Mouse (Mus musculus) G1E-ER4 (cell line): Measurements from ENCODE around the gene Gab1. TPM values are rescaled to one million over a fixed set of nuclear protein-coding genes. Genes with fewer than 3 reads are reported as not detected.

Experiments
- GATA1 ChIP-seq: IDR thresholded peaks from one replicate; pipeline ENCODE4 v1.8.0; 2012; ENCODE audit warnings: low read length, inconsistent platforms
- polyA plus RNA-seq: library from polyadenylated mRNA; stranded (reverse); fragments of >175 nt; gene quantifications from 2 replicates; pipeline ENCODE4 v1.2.3, GENCODE M21; 2012

The Gab1 gene
- polyA plus RNA-seq, 1 experiment, result 4.1 TPM

DNA sequence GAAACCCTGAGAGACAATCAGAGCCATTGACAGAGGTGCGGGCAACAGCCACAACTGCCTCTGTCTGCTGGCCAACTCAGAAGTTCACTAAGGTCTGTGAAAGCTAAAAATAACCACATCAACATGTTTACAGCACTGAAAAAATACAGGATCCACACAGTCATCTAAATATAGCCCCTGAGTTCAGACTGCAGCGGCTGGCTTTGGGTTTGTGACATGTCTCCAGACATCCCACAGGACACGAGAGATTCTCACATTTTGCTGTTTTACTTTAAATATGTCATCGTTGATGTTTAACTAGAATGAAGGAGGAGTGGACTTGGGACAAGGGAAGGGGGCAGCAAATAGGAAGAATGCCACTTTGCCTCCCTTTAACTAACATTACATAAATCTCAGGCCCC, 68.7 kb downstream of the Gab1 start:
- no peak for TF ChIP-seq GATA1

DNA sequence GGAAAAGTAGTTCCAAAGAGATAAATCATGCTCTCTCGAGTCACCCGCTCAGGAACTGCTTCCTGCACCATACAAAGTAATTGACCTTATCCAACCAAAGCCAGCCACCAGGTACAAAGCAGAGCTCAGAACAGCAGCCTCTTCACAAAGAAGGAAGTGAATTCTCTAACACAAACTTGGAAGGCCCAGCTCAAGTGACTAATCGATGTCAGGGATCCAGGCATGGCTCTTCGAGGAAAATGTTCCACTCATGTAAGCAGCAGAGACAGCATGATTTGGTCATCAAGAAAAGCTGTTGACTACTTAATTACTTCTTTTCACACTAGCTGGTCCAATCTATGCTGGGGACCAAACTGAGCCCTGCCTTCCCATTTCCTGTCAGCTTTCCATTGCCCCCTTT, 69.4 kb downstream of the Gab1 start:
- no peak for TF ChIP-seq GATA1

DNA sequence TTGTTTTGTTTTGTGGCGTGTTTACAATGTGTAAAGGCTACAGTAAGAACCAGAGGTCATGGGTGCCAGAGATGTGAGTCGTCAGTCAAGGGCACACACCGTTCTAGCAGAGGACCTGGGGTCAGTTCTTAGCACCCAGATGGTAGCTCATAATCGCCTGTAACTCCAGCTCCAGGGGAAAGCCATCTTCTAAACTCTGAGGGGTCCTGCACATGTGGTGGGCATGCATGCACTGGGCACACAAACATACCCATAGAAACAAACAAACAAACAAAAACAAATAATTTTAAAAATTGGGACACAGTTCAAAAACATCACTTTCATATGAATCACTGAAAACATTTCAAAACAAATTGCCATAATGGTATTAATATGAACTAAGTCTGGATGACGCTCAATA, 69.9 kb downstream of the Gab1 start:
- no peak for TF ChIP-seq GATA1

DNA sequence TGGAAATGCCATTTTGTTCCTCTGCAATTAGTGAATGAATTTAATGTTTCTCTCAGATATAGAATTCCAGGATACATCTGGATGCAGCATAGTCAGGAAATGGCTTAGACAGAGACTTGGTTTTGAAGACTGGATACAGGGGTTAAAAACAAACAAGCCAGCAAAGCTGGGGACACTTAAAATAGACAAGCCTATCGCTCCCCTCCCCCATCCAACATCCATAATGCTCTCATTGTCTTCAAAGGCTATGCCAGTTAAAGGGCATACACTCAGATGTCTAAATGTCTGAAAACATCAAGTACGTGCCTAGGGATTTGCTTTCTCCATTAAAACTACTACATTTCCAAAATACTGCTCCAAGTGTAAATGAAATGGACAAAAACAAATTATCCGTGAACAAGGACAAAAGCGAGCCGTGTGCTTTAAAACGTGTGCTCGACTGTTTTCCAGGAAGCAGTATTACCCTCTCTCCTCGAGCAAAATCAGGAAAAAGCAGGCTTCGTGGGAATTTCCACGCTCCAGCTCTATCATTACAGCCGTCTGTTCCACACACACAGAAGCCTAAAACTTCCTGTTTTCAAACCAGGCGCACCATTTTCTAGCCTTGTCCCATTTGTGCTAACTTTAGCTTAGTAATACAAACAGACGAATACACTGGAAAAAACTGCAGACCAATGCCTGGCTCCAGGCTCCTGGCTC, 72.4 kb downstream of the Gab1 start:
- TF ChIP-seq GATA1, result no peak

DNA sequence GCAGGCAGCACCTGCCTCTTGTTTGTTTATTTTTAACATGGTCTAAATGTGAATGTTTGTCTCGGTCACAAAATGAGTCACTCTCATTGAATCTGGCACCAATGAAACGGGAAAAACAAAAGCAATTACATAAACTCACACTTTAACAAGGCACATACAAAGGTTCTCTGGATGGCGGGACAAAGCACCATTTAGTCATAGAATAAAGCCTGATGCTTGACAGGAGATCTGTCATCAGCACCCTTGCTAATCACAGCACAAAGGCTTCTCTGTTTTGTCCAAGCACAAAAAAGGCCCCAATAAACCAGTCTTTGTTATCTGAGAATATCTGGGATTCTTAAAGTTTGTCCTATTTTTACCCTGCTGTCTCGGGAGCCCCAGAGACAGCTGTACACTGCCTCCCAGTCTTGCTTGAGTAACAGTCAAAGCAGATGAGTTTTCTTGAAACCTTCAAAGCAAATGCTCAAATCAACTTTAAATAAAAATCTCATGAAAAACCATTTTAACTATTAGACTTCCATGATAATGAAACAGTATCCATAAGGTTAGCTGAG, 76.2 kb downstream of the Gab1 start:
- TF ChIP-seq GATA1, result no peak

DNA sequence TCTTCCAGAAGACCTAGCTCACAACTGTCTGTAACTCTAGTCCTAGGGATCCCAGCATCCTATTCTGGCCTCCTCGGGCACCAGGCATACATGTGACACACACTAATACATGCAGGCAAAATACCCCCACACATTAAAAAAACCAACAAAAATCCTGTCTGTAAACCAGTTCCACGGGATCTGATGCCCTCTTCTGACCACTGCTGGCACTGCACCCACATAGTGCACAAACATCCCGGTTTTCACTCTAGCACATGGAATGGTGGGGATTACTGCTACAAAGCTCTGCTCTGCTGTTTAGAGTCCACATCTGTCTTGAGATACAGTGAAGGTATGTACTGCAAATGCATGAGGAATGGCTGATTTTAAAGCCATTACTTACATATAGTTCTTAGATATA, 81.5 kb downstream of the Gab1 start:
- TF ChIP-seq GATA1, result no peak

DNA sequence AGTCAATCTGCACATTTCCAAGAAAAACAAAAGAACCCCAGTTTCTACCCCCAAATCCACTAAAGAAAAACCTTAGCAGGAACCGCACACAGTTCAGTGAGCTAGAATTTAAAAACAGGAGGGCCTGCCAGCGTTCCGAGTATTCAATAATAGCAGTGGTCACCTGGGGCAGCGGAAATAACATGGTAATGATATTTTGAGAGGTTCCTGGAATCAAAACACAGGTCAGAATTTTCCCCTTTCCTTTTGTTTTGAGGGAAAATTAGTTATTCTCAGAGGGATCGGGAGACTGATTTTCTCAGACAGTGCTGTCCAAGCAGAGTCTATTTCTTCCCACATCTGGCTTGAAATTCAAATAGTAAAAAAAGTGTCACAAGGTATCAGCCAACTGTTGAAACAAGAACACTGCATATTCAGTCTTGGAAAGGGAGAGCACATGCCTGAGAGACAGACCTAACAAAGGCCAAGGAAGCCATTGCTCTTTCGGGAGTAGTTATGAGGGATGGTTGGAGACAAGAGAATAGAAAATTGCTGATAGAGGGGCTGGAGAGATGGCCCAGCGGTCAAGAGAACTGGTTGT, 82.0 kb downstream of the Gab1 start:
- no peak for TF ChIP-seq GATA1

DNA sequence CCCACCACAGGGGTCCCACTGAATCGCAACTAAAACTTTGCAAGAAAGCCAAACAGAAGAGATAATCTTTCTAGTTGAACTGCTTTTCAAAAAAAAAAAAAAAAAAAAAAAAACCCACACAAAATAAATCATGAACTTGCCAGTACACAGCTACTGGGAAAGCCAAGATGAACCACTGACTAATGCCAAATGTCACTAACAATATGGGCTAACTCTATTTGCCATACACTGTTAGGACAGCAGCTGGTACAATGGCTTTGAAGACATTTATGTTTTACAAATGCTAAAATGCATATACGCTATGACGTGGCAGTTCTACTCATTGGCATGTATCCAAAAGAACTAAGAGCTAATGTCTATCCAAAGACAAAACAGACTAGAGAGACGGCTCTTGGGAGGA, 84.2 kb downstream of the Gab1 start:
- no peak for TF ChIP-seq GATA1

DNA sequence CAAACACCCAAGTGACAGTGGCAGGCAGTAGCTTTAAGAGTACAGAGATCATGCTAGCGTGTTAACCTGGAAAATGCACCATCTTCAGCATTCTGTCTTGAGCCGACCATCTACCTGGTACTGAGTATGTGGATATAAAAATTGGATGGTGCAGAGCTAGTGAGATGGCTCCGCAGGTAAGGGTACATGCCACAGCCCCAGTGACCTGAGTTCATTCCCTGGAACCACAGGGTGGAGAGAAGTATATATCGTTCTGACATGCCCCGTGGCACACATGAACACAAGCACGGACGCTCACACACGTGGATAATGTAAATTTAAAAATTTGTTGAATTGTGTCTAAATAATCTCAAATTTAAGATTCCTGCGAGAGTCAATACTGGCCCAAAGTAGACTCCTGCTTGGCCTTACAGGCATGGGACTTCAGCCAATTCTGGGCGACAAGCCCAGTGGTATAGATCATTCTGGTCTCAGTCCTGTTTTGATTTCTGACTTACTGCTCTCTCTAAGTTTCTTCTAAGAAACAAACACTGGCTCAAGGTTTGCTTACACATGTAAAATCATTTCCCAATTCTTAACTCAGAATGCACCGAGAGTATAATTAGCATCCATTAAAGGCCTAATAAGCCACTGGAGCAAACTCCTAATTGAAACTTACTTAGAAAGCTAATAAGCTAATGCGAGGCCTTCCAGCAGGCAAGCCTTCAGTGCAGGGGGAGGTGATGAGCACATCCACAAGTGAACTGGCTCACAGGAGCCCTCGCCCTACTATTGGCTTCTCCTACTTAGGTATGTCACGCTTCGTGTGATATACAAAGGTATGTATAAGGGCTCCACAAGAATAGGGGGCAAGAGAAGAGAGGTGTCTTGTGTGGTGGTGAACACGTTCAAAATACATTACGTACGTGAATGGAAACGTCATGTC, 85.5 kb downstream of the Gab1 start:
- no peak for TF ChIP-seq GATA1

DNA sequence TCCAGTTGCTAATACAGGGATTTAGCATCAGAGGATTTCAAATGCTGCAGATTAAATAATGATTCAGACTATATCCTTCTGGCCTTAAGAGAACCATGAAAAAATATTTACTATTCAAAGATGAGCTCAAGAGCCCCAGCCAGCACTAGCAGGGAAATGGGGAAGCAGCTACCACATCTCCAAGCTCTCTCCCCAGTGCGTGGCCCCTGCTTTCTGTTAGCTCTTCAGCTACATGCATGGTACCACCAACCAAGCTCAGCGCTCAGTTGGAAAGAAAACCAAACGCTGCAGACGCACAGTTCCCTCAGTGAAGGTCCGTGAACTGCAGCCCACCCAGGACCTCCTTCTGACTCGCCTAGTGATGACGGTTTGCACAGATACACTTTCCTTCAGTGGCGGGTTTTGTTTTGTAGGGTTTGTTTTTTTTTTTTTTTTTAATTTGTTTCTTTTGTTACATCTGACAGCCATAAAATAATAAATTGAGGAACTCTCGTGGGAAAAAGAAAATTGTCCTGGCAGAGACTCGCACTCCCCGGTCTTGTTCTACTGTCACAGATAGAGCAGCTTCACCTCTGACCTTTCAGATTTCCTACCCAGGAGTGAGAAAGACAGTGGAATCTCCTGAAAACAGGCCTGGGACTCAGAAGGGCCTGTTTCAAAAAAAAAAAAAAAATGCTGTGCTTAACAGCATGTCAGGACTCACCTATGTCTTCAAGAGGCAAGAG, 86.4 kb downstream of the Gab1 start:
- TF ChIP-seq GATA1, result no peak

DNA sequence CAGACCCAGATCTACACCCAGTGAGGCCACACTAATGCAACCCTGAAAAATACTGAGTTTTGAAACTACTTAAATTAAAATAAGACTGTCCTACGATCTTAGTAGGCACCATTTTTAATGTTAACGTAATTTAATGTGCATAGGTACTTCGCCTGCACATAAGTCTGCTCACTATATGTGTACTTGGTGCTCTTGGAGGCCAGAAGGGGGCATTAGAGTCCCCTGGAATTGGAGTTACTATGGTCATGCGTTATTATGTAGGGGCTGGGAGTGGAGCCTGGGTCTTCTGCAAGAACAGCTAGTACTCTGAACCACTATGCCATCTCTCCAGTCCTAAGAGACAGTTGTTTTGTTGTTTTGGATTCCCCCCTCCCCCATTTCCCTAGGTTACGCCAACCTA, 88.1 kb downstream of the Gab1 start:
- no peak for TF ChIP-seq GATA1

DNA sequence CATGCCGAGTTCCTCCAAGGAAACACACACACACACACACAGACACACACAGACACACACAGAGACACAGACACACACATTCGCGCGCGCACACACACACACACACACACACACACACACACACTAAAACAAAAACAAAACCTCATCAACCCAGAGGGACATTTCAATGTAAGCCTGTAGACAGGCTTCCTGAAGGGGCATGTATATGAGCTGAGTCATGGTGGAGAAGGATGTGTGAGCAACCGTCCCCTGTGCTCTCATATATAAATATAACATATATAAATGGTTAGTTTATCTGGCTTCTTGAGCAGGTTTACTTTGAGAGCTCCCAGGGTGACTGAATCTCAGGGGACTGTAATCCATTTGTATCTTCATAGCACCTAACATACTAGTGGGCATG, 91.0 kb downstream of the Gab1 start:
- no peak for TF ChIP-seq GATA1

DNA sequence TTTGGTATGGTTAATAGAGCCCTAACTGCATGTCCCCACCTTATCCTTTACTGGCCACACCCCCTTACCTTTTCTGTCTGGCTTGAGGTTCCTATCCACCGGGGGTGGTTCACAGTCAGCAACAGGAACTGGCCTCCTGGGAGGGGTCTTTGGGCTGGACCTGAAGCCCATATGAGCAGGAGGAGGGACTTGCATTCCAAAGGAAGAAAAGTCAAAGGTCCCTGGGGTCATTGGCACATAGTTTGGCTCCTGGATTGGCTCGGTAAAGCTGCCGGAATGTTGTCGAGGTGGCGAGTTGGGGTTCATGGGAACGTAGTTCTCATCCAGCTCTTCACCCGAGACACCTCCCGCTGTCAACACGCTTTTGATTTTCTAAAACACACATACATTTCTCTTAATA, 95.8 kb downstream of the Gab1 start:
- TF ChIP-seq GATA1, result no peak

DNA sequence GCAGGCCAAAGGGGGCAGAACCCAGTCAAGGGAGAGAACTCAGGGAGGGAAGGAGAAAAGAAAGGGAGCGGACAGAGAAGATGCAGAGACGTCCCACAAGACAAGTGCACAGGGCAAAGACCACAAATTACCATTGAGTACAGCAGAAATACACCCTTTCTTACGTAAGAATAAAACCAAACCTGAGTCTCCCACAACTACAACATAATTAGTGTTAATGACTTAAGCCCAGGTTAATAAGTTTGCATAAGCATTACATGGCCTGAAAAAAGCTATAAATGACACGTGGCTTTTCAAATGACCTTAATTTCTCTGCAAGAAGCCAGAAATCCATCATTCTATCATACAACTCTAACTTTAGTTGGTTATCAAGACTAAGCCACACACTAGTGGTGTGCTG, 97.0 kb downstream of the Gab1 start:
- no peak for TF ChIP-seq GATA1

DNA sequence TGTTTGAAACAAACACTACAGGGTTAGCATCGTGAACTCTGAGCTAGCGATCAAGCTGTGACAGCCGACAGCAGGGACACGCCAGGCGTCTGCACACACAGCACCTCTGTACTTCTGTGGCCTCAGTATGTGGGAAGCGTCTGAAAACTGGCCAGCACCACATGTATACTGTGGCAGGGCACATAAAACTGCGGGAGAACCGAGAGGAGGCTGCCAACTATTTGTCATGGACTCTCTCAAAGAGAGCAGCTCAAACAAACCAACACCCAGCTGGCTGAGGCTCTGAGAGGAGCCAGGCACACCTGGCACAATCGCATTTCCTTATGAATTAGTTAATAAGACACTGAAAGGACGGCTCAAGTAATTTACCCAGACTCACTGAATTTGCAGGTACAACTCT, 99.0 kb downstream of the Gab1 start:
- TF ChIP-seq GATA1, result no peak

DNA sequence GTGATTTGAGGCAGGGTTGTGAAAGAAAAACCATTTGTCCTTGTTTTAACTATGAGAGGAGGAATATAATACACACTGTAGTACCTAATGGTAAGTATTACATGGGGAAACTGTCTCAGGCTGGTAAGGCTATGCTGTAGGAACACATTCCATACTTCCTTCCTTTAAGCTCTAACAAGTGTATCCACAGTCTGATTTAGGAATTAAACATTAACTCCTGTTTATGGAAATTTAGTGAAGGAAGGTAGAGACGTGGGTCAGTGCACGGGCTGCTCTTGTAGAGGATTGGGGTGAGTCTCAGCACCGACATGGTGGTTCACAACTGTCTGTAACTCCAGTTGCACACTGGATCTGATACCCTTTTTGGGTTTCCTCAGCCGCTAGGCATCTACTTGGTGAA, 100.0 kb downstream of the Gab1 start:
- no peak for TF ChIP-seq GATA1
